Mouse (Mus musculus): ENCODE measurements around the gene Gm21974. TPM values are rescaled to one million over a fixed set of nuclear protein-coding genes. Genes with fewer than 3 reads are reported as not detected.
A peak's percentile ranks its signal among the peaks of the same experiment; 100 is the strongest.

The Gm21974 gene
- total and polyA plus RNA-seq, 3 experiments = not detected

GRCm38 (mm10) chr7:127915293-127915692 is 20.0 kb upstream of the Gm21974 start (continued):
- TF ChIP-seq E2F4 (IDR thresholded peaks at IDR 0.05; ENCODE audit: insufficient replicate concordance, low read depth, low read length) (no peak), CHD1 (IDR thresholded peaks at IDR 0.05; ENCODE audit: low read depth, low read length) (no peak), PAX5 (IDR thresholded peaks at IDR 0.05; ENCODE audit: low read length) (no peak), USF2 (conservative IDR thresholded peaks at IDR 0.05; ENCODE audit: low read depth, low read length) (no peak), MAZ (IDR thresholded peaks at IDR 0.05; ENCODE audit: low read depth, low read length) (peak; percentile 73; the same call in 1 of the 2 replicates), NRF1 (IDR thresholded peaks at IDR 0.05; ENCODE audit: low read depth, low read length) (peak; percentile 45; the same call in 1 of the 2 replicates), MXI1 (IDR thresholded peaks at IDR 0.05; ENCODE audit: low read depth, low read length) (peak; percentile 95), SIN3A (IDR thresholded peaks at IDR 0.05; ENCODE audit: low read length) (peak; percentile 95), JUN (IDR thresholded peaks at IDR 0.05; ENCODE audit: insufficient read depth, low read depth, low read length) (peak; percentile 40; the same call in 1 of the 2 replicates), KAT2A (IDR thresholded peaks at IDR 0.05; ENCODE audit: insufficient replicate concordance, low read length) (0 out of 2 replicates have a peak, but pooled peaks have one; percentile 7), CTCF (conservative IDR thresholded peaks at IDR 0.05 in 1 of 2, IDR thresholded peaks at IDR 0.05 in 1 of 2; ENCODE audit: low read depth in 2 of 2, low read length in 2 of 2) (no peak), TCF12 (IDR thresholded peaks at IDR 0.05; ENCODE audit: low read depth, low read length) (peak; percentile 66; the same call in 1 of the 2 replicates), HCFC1 (IDR thresholded peaks at IDR 0.05; ENCODE audit: low read depth, low read length) (no peak; the same call in 1 of the 2 replicates), MEF2A (IDR thresholded peaks at IDR 0.05; ENCODE audit: borderline replicate concordance, low read depth, low read length) (no peak), MAX (IDR thresholded peaks at IDR 0.05; ENCODE audit: low read length) (peak; percentile 94)

GRCm38 (mm10) chr7:127912938-127913337 is 17.7 kb upstream of the Gm21974 start:
- no peak for TF ChIP-seq RAD21 (IDR thresholded peaks at IDR 0.05; ENCODE audit: low read depth, low read length)
- TF ChIP-seq GABPA (IDR thresholded peaks at IDR 0.05; ENCODE audit: insufficient replicate concordance, low read depth, low read length) = no peak
- TF ChIP-seq E2F4 (IDR thresholded peaks at IDR 0.05; ENCODE audit: insufficient replicate concordance, low read depth, low read length) = no peak
- no peak for TF ChIP-seq MAX (IDR thresholded peaks at IDR 0.05; ENCODE audit: low read length)
- no peak for TF ChIP-seq NRF1 (IDR thresholded peaks at IDR 0.05; ENCODE audit: low read depth, low read length)
- TF ChIP-seq MAFK (IDR thresholded peaks at IDR 0.05; ENCODE audit: insufficient replicate concordance, low read length) = no peak
- no peak; the same call in 1 of the 2 replicates for TF ChIP-seq MYC (IDR thresholded peaks at IDR 0.05; ENCODE audit: low read depth, low read length)
- no peak for TF ChIP-seq ELF1 (IDR thresholded peaks at IDR 0.05; ENCODE audit: low read depth, low read length)
- TF ChIP-seq MAZ (IDR thresholded peaks at IDR 0.05; ENCODE audit: low read depth, low read length) = no peak
- TF ChIP-seq USF2 (conservative IDR thresholded peaks at IDR 0.05; ENCODE audit: low read depth, low read length) = no peak
- TF ChIP-seq ZC3H11A (IDR thresholded peaks at IDR 0.05; ENCODE audit: low read depth, low read length) = no peak
- TF ChIP-seq CTCF (conservative IDR thresholded peaks at IDR 0.05 in 1 of 2, IDR thresholded peaks at IDR 0.05 in 1 of 2; ENCODE audit: low read depth in 2 of 2, low read length in 2 of 2) = no peak
- TF ChIP-seq NELFE (IDR thresholded peaks at IDR 0.05; ENCODE audit: low read depth, low read length) = no peak
- TF ChIP-seq SMC3 (IDR thresholded peaks at IDR 0.05; ENCODE audit: low read depth, low read length) = no peak
- dilution Hi-C loops (cut with MboI; ENCODE audit: extremely low pct_ligation_motif_present, extremely low pct_unique_long_range_greater_than_20kb, low sequenced_read_pairs) = no loop called here
- in situ Hi-C loops (cut with MboI; ENCODE audit: low pct_ligation_motif_present, low pct_unique_long_range_greater_than_20kb, low sequenced_read_pairs) = no loop called here
- Histone ChIP-seq H3K27ac (ENCODE audit: insufficient read depth, low read depth) (no peak overlapping the region), H3K36me3 (replicated peaks in 1 of 2; ENCODE audit: control insufficient read depth in 1 of 2, insufficient read depth in 1 of 2, low read length in 1 of 2) (peaks cover 27 to 41% of the 10 kb centered on the region in 2 experiments), H3K4me1 (ENCODE audit: control insufficient read depth in 1 of 2, insufficient read depth in 2 of 2) (peaks cover 3 to 31% of the 10 kb centered on the region in 2 experiments; a peak in 3 of 4 replicates), H3K4me3 (replicated peaks in 1 of 3; ENCODE audit: low read depth in 2 of 3, low read length in 2 of 3, poor library complexity in 1 of 3) (peak overlapping the region; percentile 66 to 87 (median 80)), H3K9me3 (replicated peaks; ENCODE audit: low read length) (no peaks in the 10 kb centered on the region), H3K4me2 (ENCODE audit: insufficient read depth, low read depth, poor library complexity, severe bottlenecking) (peak overlapping the region; percentile 92), H3K9ac (ENCODE audit: insufficient read depth, low read depth) (peak overlapping the region; percentile 42), H3K79me2 (replicated peaks; ENCODE audit: control insufficient read depth, extremely low read depth, insufficient read depth, poor library complexity, severe bottlenecking) (peaks cover 11% of the 10 kb centered on the region; the same call in 1 of the 2 replicates), H3K27me3 (replicated peaks) (no peaks in the 10 kb centered on the region)
- no peak for DNase-seq (ENCODE audit: extremely low read depth)
